Mouse (Mus musculus): ENCODE results near the gene Ccdc24. TPM values are rescaled to one million over a fixed set of nuclear protein-coding genes. Genes with fewer than 3 reads are reported as not detected.
A peak's percentile ranks its signal among the peaks of the same experiment; 100 is the strongest.

Ccdc24 gene
- total and polyA plus RNA-seq, 2 experiments from 2014 or later: 0.94 to 7.7 TPM

DNA sequence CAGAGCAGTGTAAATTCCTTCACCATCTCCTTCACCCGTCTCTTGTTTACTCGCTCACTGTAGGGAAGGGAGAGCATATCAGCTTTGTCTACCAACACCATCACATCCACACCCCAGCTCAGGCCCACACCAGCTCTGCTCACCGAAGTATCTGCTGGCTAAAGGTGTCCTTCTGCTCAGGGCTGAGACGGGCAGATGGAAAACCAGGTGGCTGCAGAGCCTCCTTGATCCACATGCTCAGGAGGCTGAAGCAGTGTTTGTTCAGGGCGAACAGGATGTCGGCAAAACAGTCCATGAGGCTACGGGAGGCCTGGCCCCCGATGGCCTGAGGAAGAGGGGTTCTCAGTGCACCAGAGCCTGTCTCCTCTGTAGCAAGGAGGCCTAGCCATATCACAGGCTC is 22.2 kb upstream of the Ccdc24 start:
- Histone ChIP-seq H3K4me2 (ENCODE audit: low read depth) (no peak overlapping the region), H3K9me3 (ENCODE audit: low read length) (no peaks in the 10 kb centered on the region), H3K9ac (no peak overlapping the region), H3K27me3 (ENCODE audit: insufficient read depth, low read length) (no peaks in the 10 kb centered on the region), H3K4me3 (ENCODE audit: low read depth, low read length) (no peak overlapping the region), H3K4me1 (ENCODE audit: insufficient read depth) (0 out of 2 replicates have a peak, but pooled peaks cover 6% of the 10 kb centered on the region), H3K27ac (ENCODE audit: low read depth, low read length) (no peak overlapping the region), H3K36me3 (ENCODE audit: insufficient read depth) (peaks cover 57% of the 10 kb centered on the region)
- TF ChIP-seq CTCF (IDR thresholded peaks at IDR 0.05; ENCODE audit: low read depth): no peak
- DNase-seq: no peak
- ATAC-seq: no peak
- 94% methylated on average over 8 of the region's 8 CpGs for WGBS

DNA sequence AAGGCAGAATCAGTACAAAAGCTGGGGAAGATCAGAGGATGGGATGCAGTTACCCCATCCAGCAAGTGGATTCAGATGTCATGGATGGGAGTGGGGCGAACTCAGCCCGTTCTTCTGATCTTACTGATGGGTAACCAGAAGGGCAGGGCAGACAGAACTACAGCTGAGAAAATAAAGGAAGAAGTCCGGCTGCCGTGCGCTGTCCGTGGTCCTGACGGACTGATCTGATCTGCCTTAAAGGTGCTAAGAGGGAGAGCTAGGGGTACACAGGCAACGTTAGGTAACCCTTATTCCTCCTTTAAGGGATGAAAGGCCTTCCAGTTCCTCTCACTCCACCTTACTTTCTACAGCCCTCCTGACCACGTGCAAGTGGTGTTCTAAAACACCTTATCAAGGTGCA is 21.0 kb upstream of the Ccdc24 start:
- peaks cover 52% of the 10 kb centered on the region for H3K36me3 ChIP-seq (ENCODE audit: insufficient read depth)
- H3K27ac ChIP-seq (ENCODE audit: low read depth, low read length): no peak overlapping the region
- ATAC-seq: no peak

DNA sequence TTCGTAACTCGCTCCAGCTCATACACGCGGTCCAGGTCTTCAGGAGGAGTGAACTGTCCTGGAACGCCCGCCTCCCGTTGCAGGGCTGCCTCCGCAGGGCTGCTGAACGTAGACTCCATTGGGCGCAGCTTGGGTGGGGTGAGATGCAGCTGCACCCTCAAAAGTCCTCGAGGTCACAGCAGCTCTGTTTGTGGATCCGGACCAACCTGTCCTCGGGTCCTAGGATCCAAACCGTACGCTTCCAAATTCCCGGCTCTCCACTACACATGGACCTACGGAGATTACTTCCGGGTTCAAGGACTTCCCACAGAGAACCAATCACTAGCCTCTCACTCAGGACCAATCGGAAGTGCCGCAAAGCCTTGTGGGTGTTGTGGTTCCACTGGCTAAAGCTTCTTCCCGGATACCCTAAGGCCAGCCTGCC is 19.4 kb upstream of the Ccdc24 start, which contains the start of gene Dph2:
Gene Dph2, minus strand, starts transcription at position 295 of the 424 bp plus-strand sequence.
- ATAC-seq (peak; percentile 93), DNase-seq (peak; percentile 93)
- WGBS: under 1% methylated on average over 21 of the region's 21 CpGs
- peak within 1 kb of the TSS; percentile 57 for H3K9ac ChIP-seq
- H3K36me3 ChIP-seq (ENCODE audit: insufficient read depth): peaks cover 38% of the 10 kb centered on the region
- H3K4me1 ChIP-seq (ENCODE audit: insufficient read depth): 0 out of 2 replicates have a peak, but pooled peaks cover 6% of the 10 kb centered on the region
- no peak for TF ChIP-seq CTCF (IDR thresholded peaks at IDR 0.05; ENCODE audit: low read depth)
- no peaks in the 10 kb centered on the region for H3K27me3 ChIP-seq (ENCODE audit: insufficient read depth, low read length)
- H3K4me2 ChIP-seq (ENCODE audit: low read depth): peak within 1 kb of the TSS; percentile 94
- peak within 1 kb of the TSS; percentile 72 for H3K4me3 ChIP-seq (ENCODE audit: low read depth, low read length)
- no peaks in the 10 kb centered on the region for H3K9me3 ChIP-seq (ENCODE audit: low read length)
- H3K27ac ChIP-seq (ENCODE audit: low read depth, low read length): no peak within 1 kb of the TSS

More for the DNA sequence above, 21.0 kb upstream of the Ccdc24 start:
- H3K9me3 ChIP-seq (ENCODE audit: low read length): no peaks in the 10 kb centered on the region
- no peak for TF ChIP-seq CTCF (IDR thresholded peaks at IDR 0.05; ENCODE audit: low read depth)
- no peak overlapping the region for H3K9ac ChIP-seq
- no peak for DNase-seq
- no peak overlapping the region for H3K4me3 ChIP-seq (ENCODE audit: low read depth, low read length)
- H3K4me2 ChIP-seq (ENCODE audit: low read depth): no peak overlapping the region
- no peaks in the 10 kb centered on the region for H3K27me3 ChIP-seq (ENCODE audit: insufficient read depth, low read length)
- H3K4me1 ChIP-seq (ENCODE audit: insufficient read depth): 0 out of 2 replicates have a peak, but pooled peaks cover 6% of the 10 kb centered on the region
- WGBS: 31% methylated on average over 9 of the region's 9 CpGs

DNA sequence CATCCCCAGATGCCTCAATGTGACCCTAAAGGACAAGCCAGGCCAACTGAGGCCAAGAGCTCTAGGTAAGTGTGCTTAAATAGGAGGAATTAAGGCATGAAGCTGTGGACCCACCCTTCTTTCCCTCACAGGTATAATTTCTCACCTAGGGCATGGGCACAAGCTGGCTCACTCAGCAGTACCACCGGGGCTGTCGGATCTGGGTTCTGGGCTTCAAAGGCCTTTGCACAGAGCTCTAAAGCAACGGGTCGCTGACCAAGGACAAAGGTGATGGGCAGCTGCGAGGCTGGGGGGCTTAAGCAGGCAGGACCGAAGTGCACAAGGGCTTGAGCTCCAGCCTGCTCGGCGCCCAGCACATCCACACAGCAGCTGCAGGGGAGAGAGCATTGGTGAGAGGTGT is 18.4 kb upstream of the Ccdc24 start:
- Histone ChIP-seq H3K9me3 (ENCODE audit: low read length) (no peaks in the 10 kb centered on the region), H3K4me2 (ENCODE audit: low read depth) (peak overlapping the region; percentile 94), H3K27ac (ENCODE audit: low read depth, low read length) (no peak overlapping the region), H3K4me3 (ENCODE audit: low read depth, low read length) (no peak overlapping the region), H3K9ac (no peak overlapping the region), H3K27me3 (ENCODE audit: insufficient read depth, low read length) (no peaks in the 10 kb centered on the region), H3K36me3 (ENCODE audit: insufficient read depth) (peaks cover 28% of the 10 kb centered on the region), H3K4me1 (ENCODE audit: insufficient read depth) (peaks cover 12% of the 10 kb centered on the region)
- no peak for DNase-seq
- 67% methylated on average over 8 of the region's 8 CpGs for WGBS
- no peak for ATAC-seq
- no peak for TF ChIP-seq CTCF (IDR thresholded peaks at IDR 0.05; ENCODE audit: low read depth)

DNA sequence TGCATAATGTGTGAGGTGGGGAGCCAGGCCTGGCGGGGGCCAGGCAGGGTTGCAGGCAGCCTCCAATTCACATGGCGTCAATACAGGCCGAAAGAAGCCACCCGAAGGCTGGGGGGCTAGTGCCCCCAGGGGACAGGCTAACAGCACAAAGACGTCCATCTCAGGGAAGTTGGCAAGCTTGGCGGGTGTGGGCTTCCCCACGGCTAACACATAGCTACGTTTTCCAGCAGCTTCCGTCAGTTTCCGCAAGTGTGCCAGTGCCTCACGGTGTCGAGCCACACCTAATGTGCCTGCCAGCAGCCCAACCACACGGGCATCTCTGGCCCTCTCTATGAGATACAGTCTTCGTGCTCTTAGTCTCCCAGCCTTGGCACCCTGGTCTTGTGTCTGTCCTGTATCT is 17.7 kb upstream of the Ccdc24 start:
- ATAC-seq: no peak
- WGBS: 88% methylated on average over 14 of the region's 14 CpGs
- H3K27ac ChIP-seq (ENCODE audit: low read depth, low read length): no peak overlapping the region

DNA sequence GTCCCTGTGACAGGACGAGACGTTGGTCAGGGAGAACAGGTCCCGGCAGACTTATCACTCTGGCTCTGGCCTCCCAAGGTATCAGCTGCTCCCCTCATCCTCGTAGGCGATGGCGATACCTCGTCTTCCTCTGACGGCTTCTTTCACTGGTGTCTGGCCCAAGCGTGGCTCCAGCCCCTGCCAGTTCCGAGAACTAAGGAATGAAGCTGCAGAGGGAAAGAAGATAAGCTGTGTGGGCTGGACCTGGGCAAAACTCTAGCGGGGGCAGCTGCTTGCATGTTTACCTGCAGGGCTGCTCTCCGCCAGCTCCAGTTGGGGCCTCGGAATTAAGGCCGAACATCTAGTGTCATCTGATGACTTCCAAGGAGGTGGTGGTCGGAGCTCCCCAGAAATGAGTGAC is 17.1 kb upstream of the Ccdc24 start:
- no peaks in the 10 kb centered on the region for H3K9me3 ChIP-seq (ENCODE audit: low read length)
- H3K9ac ChIP-seq: no peak overlapping the region
- H3K36me3 ChIP-seq (ENCODE audit: insufficient read depth): peaks cover 28% of the 10 kb centered on the region
- DNase-seq (no peak), ATAC-seq (no peak)
- H3K4me1 ChIP-seq (ENCODE audit: insufficient read depth): peaks cover 12% of the 10 kb centered on the region
- WGBS: 91% methylated on average over 15 of the region's 15 CpGs
- H3K4me2 ChIP-seq (ENCODE audit: low read depth): no peak overlapping the region
- no peaks in the 10 kb centered on the region for H3K27me3 ChIP-seq (ENCODE audit: insufficient read depth, low read length)
- TF ChIP-seq CTCF (IDR thresholded peaks at IDR 0.05; ENCODE audit: low read depth): no peak
- no peak overlapping the region for H3K4me3 ChIP-seq (ENCODE audit: low read depth, low read length)
- H3K27ac ChIP-seq (ENCODE audit: low read depth, low read length): no peak overlapping the region

More for the DNA sequence above, 17.7 kb upstream of the Ccdc24 start:
- no peak overlapping the region for H3K4me3 ChIP-seq (ENCODE audit: low read depth, low read length)
- no peak for DNase-seq
- no peaks in the 10 kb centered on the region for H3K27me3 ChIP-seq (ENCODE audit: insufficient read depth, low read length)
- no peak overlapping the region for H3K9ac ChIP-seq
- H3K9me3 ChIP-seq (ENCODE audit: low read length): no peaks in the 10 kb centered on the region
- peaks cover 28% of the 10 kb centered on the region for H3K36me3 ChIP-seq (ENCODE audit: insufficient read depth)
- no peak overlapping the region for H3K4me2 ChIP-seq (ENCODE audit: low read depth)
- H3K4me1 ChIP-seq (ENCODE audit: insufficient read depth): peaks cover 12% of the 10 kb centered on the region
- no peak for TF ChIP-seq CTCF (IDR thresholded peaks at IDR 0.05; ENCODE audit: low read depth)

DNA sequence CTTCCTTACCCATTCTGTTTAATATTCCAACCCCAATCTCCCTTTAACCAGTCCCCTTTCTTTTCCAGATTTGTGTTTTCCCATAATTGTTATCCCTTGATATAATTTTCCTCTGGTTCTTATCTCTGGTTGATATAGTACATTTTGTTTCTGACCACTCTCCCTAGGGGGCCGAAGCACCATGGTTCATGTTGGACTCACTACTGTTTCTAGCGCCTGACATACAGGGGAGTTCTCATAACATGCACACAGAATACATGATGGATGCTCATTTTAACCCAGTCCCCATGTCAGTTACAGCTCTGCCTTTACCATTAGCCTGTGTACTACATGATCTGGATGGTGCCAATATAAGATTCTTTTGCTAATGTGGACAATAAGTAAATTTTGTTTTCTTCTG is 15.6 kb upstream of the Ccdc24 start:
- Histone ChIP-seq H3K27ac (ENCODE audit: low read depth, low read length) (no peak overlapping the region), H3K27me3 (ENCODE audit: insufficient read depth, low read length) (no peaks in the 10 kb centered on the region), H3K4me1 (ENCODE audit: insufficient read depth) (peaks cover 16% of the 10 kb centered on the region), H3K36me3 (ENCODE audit: insufficient read depth) (peaks cover 26% of the 10 kb centered on the region), H3K9me3 (ENCODE audit: low read length) (no peaks in the 10 kb centered on the region), H3K4me2 (ENCODE audit: low read depth) (peak overlapping the region; percentile 90), H3K4me3 (ENCODE audit: low read depth, low read length) (peak overlapping the region; percentile 93), H3K9ac (no peak overlapping the region)
- ATAC-seq: no peak
- DNase-seq: no peak
- no peak for TF ChIP-seq CTCF (IDR thresholded peaks at IDR 0.05; ENCODE audit: low read depth)
- WGBS: 65% methylated on average over 2 of the region's 2 CpGs
